Mouse (Mus musculus) large intestine, adult 2 months (tissue): ENCODE data around the gene Itga1. TPM values are rescaled to one million over a fixed set of nuclear protein-coding genes. Genes with fewer than 3 reads are reported as not detected.

Source experiments
- DNase-seq: peaks from one replicate; pipeline ENCODE4 v3.0.0-alpha.2; 2012; ENCODE audit warnings: low read depth, low spot score
- WGBS: fragments of 180-500 bp; shearing (Covaris S2); methylation state at CpG from one replicate; pipeline ENCODE4 v1.1.7; 2018; 5-methylcytosine and 5-hydroxymethylcytosine counted together
- polyA plus RNA-seq: library from polyadenylated mRNA; depleted of rRNA; stranded (reverse); fragments of >200 nt; gene quantifications from 2 replicates; pipeline ENCODE4 v1.2.3, GENCODE M21; 2012

The Itga1 gene
- polyA plus RNA-seq, 1 experiment = 3.6 TPM

GRCm38 (mm10) chr13:115002837-115003236, 98.9 kb downstream of the Itga1 start:
- 77% methylated on average over 3 of the region's 3 CpGs for WGBS
- DNase-seq = no peak

DNA sequence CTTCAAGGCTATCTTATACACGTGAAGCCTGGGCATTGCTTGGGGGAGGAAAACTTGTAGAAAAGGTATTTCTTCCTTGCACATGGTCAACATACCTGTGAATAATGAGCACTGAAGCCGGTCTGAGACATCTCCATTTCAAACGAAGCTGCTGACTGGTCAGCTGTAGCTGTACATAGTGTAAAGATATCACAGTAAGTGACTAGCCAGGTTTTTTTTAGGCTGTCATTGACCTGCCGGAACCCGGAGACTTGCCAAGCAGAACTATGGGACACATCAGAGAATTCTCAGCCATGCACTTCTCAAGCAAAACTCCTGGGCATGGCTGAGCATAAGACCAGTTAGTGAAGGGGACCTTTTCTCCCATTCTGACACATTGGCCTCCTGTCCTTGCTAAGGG, 99.6 kb downstream of the Itga1 start:
- WGBS = 88% methylated on average over 5 of the region's 5 CpGs
- DNase-seq = no peak

GRCm38 (mm10) chr13:114999582-114999981, 102.2 kb downstream of the Itga1 start:
- WGBS = 87% methylated on average over 4 of the region's 4 CpGs
- DNase-seq = no peak

- no peak for DNase-seq
- WGBS = 94% methylated on average over 10 of the region's 10 CpGs
Measured at GRCm38 (mm10) chr13:114998100-114998499, 103.7 kb downstream of the Itga1 start.

DNA sequence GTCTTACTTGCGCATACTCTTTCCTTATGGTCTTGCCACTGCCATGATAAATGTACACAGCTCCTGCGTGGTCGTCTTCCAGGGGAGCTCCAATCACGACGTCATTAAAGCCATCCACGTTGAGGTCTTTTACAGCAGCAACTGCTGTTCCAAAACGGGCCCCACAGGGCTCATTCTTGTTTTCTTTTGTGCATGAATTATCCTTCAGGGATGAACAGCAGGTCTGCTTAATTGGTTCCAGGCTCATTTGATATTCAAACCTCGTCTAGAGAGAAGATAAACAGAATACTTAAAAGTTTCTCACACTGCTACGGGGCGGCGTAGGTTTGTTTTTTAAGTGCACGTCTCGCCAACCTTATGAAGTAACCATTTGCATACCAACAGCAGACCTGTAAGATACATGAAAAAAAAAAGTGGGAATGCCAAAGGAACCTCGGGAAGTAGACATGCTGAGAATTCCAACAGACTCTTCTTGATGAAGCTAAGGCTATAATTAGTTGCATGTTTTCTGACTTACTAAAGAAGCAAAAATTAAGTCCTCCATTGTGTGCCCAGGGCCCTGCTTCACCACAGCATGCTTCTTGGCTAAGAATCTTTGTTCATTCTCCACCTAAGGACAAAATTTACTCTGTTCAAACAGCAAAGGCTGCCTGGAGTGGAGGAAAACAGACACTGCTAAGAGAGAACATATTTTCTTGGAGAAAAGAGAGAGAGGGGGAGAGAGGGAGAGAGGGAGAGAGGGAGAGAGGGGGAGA, 109.3 kb downstream of the Itga1 start:
- no peak for DNase-seq
- 67% methylated on average over 14 of the region's 14 CpGs for WGBS

DNA sequence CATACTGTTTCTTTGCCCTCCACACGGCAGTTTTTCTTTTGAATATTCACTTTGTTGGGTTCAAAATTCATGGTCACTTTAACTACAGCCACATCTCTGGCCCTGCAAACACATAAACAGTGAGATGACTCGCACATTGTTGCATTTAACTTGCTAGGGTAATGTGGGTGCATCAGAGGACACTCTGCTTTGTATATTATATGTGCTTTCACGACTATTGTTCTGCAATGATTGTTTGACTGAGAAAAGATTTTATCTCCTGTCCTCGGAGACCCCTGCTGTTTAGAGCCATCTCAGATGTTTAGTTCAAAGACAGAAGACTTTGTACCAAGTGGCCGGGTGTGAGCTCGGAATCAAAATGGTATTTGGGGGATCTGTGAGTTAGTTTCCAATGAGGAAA, 114.1 kb downstream of the Itga1 start:
- 62% methylated on average over 6 of the region's 6 CpGs for WGBS
- DNase-seq = no peak

DNA sequence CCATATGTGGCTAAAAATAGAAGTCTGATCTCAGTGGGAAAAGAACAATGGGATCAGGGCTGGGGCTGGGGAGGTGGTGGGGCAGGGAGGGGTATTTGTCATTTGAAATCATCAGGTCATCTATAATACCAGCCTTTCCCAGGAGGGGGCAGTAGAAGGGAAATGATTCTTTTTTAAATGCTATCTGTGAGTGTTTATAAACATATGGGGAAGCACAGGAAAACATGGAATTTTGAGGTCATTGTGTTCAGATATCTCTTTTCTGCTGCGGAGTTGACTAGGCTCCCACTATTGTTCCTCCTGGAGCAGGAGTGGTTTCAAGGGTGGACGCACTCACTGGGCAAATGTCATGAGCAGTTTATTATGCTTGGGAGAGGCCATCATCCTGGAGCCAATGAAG, 114.6 kb downstream of the Itga1 start:
- DNase-seq = no peak
- WGBS = 35% methylated on average over 2 of the region's 2 CpGs

GRCm38 (mm10) chr13:114984658-114985057, 117.1 kb downstream of the Itga1 start:
- DNase-seq = no peak
- 21% methylated on average over 1 of the region's 1 CpGs for WGBS

GRCm38 (mm10) chr13:114983116-114983515, 118.6 kb downstream of the Itga1 start:
- WGBS = 84% methylated on average over 7 of the region's 7 CpGs
- DNase-seq = no peak

DNA sequence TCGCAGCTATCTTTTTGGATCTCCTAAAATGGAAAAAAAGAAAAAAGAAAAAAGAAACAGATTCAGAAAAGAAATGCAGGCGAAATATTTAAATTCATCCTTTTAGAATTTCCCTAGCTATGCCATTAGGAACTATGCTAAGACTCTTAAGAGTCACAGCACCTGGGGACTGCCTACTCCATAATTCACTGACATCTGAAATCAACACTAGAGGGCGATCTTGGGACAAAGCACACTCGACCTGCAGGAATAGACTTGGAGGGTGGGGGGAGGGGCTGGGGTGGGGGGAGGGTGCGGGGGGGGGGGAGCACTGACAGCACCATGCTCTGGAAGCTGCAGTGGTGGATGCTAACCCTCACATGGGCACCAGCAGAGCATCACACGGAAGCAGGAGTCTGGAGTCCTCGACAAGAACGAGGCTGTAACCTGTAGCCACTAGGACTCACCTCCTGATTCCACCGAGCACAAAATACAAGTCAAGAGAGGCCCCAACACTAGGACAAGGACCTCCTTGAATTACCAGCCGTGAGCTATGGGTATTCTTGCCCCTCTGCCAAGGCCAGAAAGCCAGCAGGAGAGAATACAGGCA, 120.8 kb downstream of the Itga1 start:
- no peak for DNase-seq
- 70% methylated on average over 9 of the region's 10 CpGs for WGBS

DNA sequence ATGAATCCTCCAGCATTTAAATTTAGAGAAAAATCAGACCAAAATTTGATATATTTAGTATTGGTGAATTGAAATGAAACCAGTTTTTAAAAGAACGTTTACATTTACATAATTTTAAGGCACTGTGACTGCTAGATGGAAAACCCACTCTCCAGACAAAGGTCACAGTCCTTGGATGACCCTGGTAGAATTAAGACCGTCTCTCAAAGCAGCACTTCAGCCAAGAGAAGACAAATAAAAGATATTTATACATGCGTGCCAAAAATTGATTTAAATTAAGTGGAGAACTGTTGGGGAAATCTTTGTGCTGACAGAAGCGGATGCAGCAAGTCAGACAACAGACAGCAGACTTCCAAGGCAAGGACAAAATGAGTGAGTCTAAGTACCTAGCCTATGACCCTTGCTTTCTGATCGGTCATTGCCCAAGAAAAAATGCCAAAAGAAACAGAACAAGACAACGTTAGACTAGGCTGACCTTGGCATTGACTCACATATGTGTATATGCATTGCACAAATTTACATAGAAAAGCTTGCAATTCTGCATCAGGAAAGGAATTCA, 127.2 kb downstream of the Itga1 start:
- DNase-seq = no peak
- WGBS = 57% methylated on average over 6 of the region's 6 CpGs

DNA sequence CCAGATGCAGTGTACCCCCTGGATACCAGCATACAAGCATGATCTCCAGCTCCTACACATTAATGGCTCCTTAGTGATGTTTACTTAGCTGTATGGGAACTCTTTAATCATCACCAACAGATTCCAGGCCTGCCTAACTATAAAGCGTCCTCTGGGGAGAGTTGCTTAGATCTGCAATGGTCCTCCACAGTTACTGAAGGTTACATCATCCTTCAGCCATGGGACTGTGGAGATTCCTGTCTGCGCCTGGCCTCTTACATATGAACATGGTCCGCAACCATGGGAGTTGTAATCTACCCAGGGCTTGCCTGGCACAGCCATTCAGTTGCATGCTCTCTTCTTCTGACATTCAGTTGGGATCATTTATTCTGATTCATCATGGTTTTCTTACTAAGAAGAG, 129.9 kb downstream of the Itga1 start:
- 89% methylated on average over 3 of the region's 3 CpGs for WGBS
- DNase-seq = no peak

GRCm38 (mm10) chr13:114964233-114964632, 137.5 kb downstream of the Itga1 start:
- 22% methylated on average over 2 of the region's 2 CpGs for WGBS
- DNase-seq = peak; percentile 66

- DNase-seq = no peak
Measured at GRCm38 (mm10) chr13:114954516-114954915, 147.2 kb downstream of the Itga1 start.

GRCm38 (mm10) chr13:114933541-114933940, 168.2 kb downstream of the Itga1 start:
- no peak for DNase-seq
- 79% methylated on average over 7 of the region's 7 CpGs for WGBS

DNA sequence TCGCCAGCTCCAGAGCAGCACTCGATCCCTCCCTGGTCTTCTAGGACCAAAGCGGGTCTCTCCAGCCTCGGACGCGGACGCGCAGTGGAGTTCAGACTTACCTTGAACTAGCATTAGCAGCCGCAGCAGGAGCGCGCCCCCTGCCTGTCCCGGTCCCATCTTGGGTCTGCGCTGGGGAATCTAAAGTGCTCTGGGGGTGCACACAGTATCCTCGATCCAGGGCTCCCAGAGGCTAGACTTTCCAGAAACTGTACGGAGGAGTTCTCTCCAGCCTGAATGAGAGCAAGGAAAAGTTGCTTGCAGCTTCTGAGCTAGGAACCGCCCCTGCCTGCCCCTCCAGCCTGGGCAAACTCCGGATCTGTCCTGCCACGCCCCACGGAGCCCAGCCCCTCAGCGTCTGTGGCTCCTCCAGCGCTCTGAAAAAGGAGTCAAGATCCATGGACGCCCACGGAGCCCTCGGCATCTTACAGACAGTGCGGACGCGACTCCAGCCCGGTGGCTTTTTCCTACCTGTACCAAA, 169.9 kb downstream of the Itga1 start, which contains the start of gene Itga2:
Gene Itga2, minus strand, starts transcription at position 326 of the 520 bp plus-strand sequence.
- no peak for DNase-seq
- WGBS = under 1% methylated on average over 28 of the region's 28 CpGs

GRCm38 (mm10) chr13:114930996-114931649, 170.6 kb downstream of the Itga1 start:
- 1% methylated on average over 10 of the region's 10 CpGs for WGBS
- DNase-seq = no peak

DNA sequence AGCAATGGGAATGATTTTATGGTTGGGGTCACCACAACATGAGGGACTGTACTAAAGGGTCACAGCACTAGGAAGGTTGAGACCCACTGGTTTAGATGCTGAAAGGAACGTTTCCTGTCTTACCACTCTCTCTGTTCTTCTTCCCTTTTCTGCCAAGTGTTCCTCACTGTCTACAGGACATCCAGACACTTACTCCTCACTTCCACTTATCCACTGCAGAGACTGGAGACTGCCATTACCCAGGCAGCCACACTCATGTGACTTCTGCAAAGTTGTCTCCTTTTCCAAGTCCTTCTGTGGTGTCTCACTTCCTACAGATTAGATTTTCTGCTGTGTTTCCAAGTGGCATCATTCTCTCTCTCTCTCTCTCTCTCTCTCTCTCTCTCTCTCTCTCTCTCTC, 177.0 kb downstream of the Itga1 start:
- WGBS = 43% methylated on average over 1 of the region's 1 CpGs

DNA sequence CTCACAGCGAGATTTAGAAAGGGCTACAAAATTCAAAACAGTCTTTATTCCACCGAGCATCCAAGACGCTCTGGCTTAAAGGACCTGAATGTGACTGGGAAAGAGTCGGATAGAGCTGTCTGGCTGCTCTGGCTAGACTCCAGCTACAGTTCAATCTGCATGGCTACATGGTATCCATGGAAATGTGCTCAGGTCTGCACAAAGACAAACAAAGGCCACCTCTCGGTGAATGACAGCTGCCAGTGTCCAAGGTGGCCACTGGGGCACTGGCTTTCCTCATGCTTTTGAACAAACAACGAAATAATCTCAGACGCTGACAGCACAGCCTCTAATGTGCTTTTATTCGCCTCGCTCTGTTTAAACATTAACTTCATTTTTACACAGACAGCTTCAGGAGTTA, 178.4 kb downstream of the Itga1 start:
- no peak for DNase-seq
- whole genome bisulfite sequencing = 23% methylated on average over 9 of the region's 9 CpGs

More for the DNA sequence above, 177.0 kb downstream of the Itga1 start:
- DNase-seq = no peak

GRCm38 (mm10) chr13:114915767-114916166, 186.0 kb downstream of the Itga1 start:
- 52% methylated on average over 5 of the region's 5 CpGs for WGBS
- DNase-seq = no peak
